Mouse (Mus musculus) C2C12 (cell line): Measurements from ENCODE around the gene Zfp52.

Experiments
- CEBPB ChIP-seq: IDR thresholded peaks from one replicate; pipeline ENCODE4 v1.6.1; 2011; ENCODE audit warnings: low read depth, mild to moderate bottlenecking, control low read depth, moderate library complexity
- CTCF ChIP-seq: IDR thresholded peaks from one replicate; pipeline ENCODE4 v1.5.1; 2011; ENCODE audit not compliant: control insufficient read depth, insufficient read depth, insufficient read length
- USF1 ChIP-seq: IDR thresholded peaks from one replicate; pipeline ENCODE4 v1.6.1; 2011; ENCODE audit warnings: low read depth, mild to moderate bottlenecking, control low read depth, moderate library complexity

DNA sequence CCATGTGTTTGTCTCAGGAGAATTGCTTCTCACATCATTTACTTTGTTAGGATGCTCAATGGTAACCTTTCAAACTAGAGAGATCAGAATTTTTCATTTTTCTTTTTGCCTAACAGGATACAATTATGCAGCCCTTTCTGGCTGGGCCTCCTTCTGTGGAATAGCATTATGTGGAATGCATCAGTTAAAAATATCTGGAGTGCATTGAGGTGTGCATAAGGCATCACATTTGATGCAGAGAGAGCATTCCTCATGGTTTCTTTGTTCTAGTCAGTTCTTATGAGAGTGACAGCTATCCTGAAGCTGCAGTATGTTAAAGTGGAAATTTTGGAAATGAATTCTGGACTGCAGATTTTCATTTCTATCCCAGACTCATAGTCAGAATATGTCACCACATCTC, 9.1 kb upstream of the Zfp52 start:
- TF ChIP-seq CEBPB = no peak
- TF ChIP-seq CTCF = no peak
- TF ChIP-seq USF1 = no peak
